Mouse (Mus musculus) embryonic facial prominence, embryonic 10.5 days (tissue): ENCODE results near the gene Dgkh. TPM values are rescaled to one million over a fixed set of nuclear protein-coding genes. Genes with fewer than 3 reads are reported as not detected.
"Not testable (repeated sequence)": the region's sequence is repeated elsewhere in the genome, so short reads cannot be mapped to it uniquely, and the experiment has no call there.

Experiments
- DNase-seq: peaks from one replicate; pipeline ENCODE4 v3.0.0-alpha.2; 2017; ENCODE audit warnings: low spot score
- H3K27ac ChIP-seq: fragments of 300-500 bp; sonication (generic); replicated peaks from 2 replicates; pipeline ENCODE4 v1.5.1; 2016; ENCODE audit warnings: mild to moderate bottlenecking
- H3K27me3 ChIP-seq: fragments of 300-500 bp; sonication (generic); replicated peaks from 2 replicates; pipeline ENCODE4 v1.6.1; 2016; ENCODE audit warnings: low read depth, mild to moderate bottlenecking; ENCODE audit not compliant: poor library complexity, severe bottlenecking
- H3K36me3 ChIP-seq: fragments of 300-500 bp; sonication (generic); replicated peaks from 2 replicates; pipeline ENCODE4 v1.6.1; 2016; ENCODE audit warnings: mild to moderate bottlenecking, moderate library complexity
- H3K4me1 ChIP-seq: fragments of 300-500 bp; sonication (generic); 2 replicates; pipeline ENCODE4 v1.6.1; 2016
- H3K4me3 ChIP-seq: fragments of 300-500 bp; sonication (generic); 2 replicates; pipeline ENCODE4 v1.5.1; 2016; ENCODE audit warnings: mild to moderate bottlenecking, moderate library complexity
- H3K9me3 ChIP-seq: fragments of 300-500 bp; sonication (generic); 2 replicates; pipeline ENCODE4 v1.6.1; 2016; ENCODE audit warnings: mild to moderate bottlenecking
- WGBS: fragments of 180-500 bp; shearing (Covaris S2); methylation state at CpG from one replicate; pipeline ENCODE4 v1.1.7; 2016; 5-methylcytosine and 5-hydroxymethylcytosine counted together
- polyA plus RNA-seq: library from polyadenylated mRNA; unstranded; fragments of >200 nt; fragmentation: Nextera tagmentation; extraction: Ambion mirVana; gene quantifications from 2 replicates; pipeline ENCODE4 v1.2.1, GENCODE M21; 2016

Dgkh gene
- polyA plus RNA-seq, 1 experiment from 2014 or later: 0.81 TPM

DNA sequence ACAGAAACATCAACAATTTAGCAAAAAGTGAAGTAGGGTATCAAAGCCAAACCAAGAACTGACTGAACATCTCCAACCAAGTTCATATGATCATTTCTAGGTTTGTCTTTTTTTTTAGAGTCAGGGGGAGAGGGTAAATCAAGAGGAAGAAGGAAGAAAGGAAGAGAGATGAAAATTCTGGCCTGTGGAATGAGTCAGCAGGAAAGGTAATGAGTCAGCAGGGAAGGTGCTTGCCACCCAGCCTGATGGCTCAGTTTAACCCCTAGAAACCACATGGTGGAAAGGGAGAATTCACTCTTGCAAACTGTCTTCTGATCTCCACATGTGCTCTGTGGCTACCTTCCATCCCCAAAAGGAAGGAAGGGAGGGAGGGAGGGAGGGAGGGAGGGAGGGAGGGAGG lies 149.4 kb downstream of the Dgkh start:
- no peaks in the 10 kb centered on the region for H3K4me1 ChIP-seq
- H3K36me3 ChIP-seq: peaks cover 18% of the 10 kb centered on the region; the same call in 1 of the 2 replicates
- no peak overlapping the region for H3K4me3 ChIP-seq
- H3K27ac ChIP-seq: no peak overlapping the region
- H3K9me3 ChIP-seq: no peaks in the 10 kb centered on the region
- no peaks in the 10 kb centered on the region for H3K27me3 ChIP-seq
- no peak for DNase-seq

DNA sequence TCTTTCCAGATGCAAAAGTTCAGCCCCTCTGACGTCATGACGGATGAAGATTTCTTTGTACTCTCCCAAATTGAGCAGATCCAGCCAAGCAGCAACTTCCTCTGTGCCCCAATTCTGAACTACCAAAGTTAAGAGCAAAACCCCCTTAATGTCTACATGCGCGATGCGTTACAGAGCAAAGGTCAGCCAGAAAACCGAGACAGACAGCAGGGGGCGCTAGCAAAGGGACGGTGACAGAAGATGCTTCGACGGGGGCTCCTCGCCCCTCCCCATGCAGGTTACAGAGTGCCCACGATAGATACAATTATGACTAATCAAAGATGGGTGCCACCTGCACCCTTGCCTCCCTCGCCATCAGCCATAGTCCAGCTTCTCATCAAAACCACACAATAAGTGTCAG lies 156.7 kb downstream of the Dgkh start:
- no peak overlapping the region for H3K27ac ChIP-seq
- H3K36me3 ChIP-seq: peaks cover 14% of the 10 kb centered on the region
- no peaks in the 10 kb centered on the region for H3K9me3 ChIP-seq
- 76% methylated on average over 13 of the region's 13 CpGs for WGBS
- no peak for DNase-seq
- no peak overlapping the region for H3K4me3 ChIP-seq
- no peaks in the 10 kb centered on the region for H3K27me3 ChIP-seq
- no peaks in the 10 kb centered on the region for H3K4me1 ChIP-seq

GRCm38 (mm10) chr14:78568410-78568809 lies 164.2 kb downstream of the Dgkh start:
- H3K27me3 ChIP-seq: no peaks in the 10 kb centered on the region
- no peaks in the 10 kb centered on the region for H3K9me3 ChIP-seq
- no peaks in the 10 kb centered on the region for H3K4me1 ChIP-seq
- no peak overlapping the region for H3K4me3 ChIP-seq
- H3K36me3 ChIP-seq: 0 out of 2 replicates have a peak, but pooled peaks cover 3% of the 10 kb centered on the region
- H3K27ac ChIP-seq: no peak overlapping the region
- 90% methylated on average over 5 of the region's 5 CpGs for WGBS
- DNase-seq: no peak

DNA sequence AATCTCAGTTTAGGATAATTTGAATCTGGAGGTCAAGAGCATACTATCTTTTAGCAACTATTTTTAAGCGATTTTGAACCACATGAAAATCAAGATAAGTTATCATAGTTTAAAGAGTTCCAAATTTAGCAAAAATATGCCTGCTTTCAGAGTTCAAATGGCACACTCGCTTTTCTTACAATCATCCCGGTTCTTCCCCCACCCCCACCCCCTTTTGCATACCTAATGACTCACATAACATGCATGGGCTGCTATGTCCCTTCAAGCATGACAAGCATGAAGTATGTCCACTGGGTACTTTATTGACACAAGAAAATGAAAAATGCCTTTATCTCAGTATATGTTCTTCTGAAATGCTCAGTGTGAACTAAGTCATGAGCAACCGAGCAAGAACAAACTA lies 166.1 kb downstream of the Dgkh start:
- H3K4me1 ChIP-seq: 0 out of 2 replicates have a peak, but pooled peaks cover 2% of the 10 kb centered on the region
- DNase-seq: no peak
- H3K4me3 ChIP-seq: no peak overlapping the region
- H3K27me3 ChIP-seq: no peaks in the 10 kb centered on the region
- H3K36me3 ChIP-seq: no peaks in the 10 kb centered on the region
- 86% methylated on average over 4 of the region's 4 CpGs for WGBS
- H3K9me3 ChIP-seq: no peaks in the 10 kb centered on the region
- H3K27ac ChIP-seq: no peak overlapping the region

- Histone ChIP-seq H3K4me3 (no peak overlapping the region), H3K27me3 (no peaks in the 10 kb centered on the region), H3K36me3 (no peaks in the 10 kb centered on the region), H3K27ac (no peak overlapping the region), H3K4me1 (0 out of 2 replicates have a peak, but pooled peaks cover 2% of the 10 kb centered on the region), H3K9me3 (no peaks in the 10 kb centered on the region)
- WGBS: 83% methylated on average over 2 of the region's 2 CpGs
- DNase-seq: no peak
These were observed 168.3 kb downstream of the Dgkh start for GRCm38 (mm10) chr14:78564292-78564691.

DNA sequence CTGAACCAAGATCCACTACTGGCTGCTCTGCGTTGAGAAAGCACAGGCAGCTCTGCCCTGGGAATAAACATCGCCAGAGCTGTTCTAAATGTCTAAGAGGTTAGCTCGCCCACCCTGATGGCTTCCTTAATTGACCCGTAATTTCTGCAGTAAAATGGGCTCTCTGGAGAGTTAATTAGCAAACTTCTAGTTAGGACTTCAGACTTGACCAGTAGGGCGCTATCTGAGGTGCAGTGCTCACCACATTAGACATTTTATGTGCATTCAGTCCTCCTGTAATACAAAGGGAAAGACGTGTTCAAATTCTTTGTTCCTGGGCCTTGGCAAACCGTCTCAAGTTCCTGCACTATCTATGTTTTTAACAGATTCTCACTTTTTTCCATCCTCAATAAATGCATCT lies 169.4 kb downstream of the Dgkh start:
- Histone ChIP-seq H3K4me1 (0 out of 2 replicates have a peak, but pooled peaks cover 2% of the 10 kb centered on the region), H3K27ac (no peak overlapping the region), H3K9me3 (no peaks in the 10 kb centered on the region), H3K36me3 (no peaks in the 10 kb centered on the region), H3K27me3 (no peaks in the 10 kb centered on the region), H3K4me3 (no peak overlapping the region)
- WGBS: 77% methylated on average over 7 of the region's 7 CpGs
- no peak for DNase-seq

- no peak for DNase-seq
- Histone ChIP-seq H3K9me3 (no peaks in the 10 kb centered on the region), H3K36me3 (no peaks in the 10 kb centered on the region), H3K4me3 (no peak overlapping the region), H3K27ac (no peak overlapping the region), H3K4me1 (0 out of 2 replicates have a peak, but pooled peaks cover 2% of the 10 kb centered on the region), H3K27me3 (no peaks in the 10 kb centered on the region)
- WGBS: 82% methylated on average over 4 of the region's 4 CpGs
These were observed 170.5 kb downstream of the Dgkh start for GRCm38 (mm10) chr14:78562121-78562520.

GRCm38 (mm10) chr14:78559042-78559441 lies 173.5 kb downstream of the Dgkh start:
- 89% methylated on average over 8 of the region's 8 CpGs for WGBS
- Histone ChIP-seq H3K27ac (no peak overlapping the region), H3K27me3 (no peaks in the 10 kb centered on the region), H3K4me1 (0 out of 2 replicates have a peak, but pooled peaks cover 2% of the 10 kb centered on the region), H3K9me3 (no peaks in the 10 kb centered on the region), H3K36me3 (no peaks in the 10 kb centered on the region), H3K4me3 (no peak overlapping the region)
- no peak for DNase-seq

GRCm38 (mm10) chr14:78554830-78555229 lies 177.7 kb downstream of the Dgkh start:
- not testable (repeated sequence) for H3K27me3 ChIP-seq, H3K36me3 ChIP-seq, H3K27ac ChIP-seq, DNase-seq, H3K4me1 ChIP-seq, H3K4me3 ChIP-seq, H3K9me3 ChIP-seq
- 85% methylated on average over 3 of the region's 3 CpGs for WGBS

DNA sequence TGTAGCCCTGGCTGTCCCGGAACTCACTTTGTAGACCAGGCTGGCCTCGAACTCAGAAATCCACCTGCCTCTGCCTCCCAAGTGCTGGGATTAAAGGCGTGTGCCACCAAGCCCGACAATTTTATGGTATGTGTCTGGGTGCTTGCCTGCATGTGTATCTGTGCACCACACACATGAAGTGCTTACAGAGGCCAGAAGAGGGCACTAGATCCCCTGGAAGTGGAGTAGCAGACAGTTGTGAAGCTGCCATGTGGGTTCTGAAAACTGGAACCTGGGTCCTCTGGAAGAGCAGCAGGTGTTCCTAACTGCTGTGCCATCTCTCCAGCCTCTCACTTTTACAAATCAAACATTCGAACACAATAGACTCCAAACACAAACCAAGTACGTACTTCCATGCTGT lies 178.9 kb downstream of the Dgkh start:
- Histone ChIP-seq H3K27me3 (no peaks in the 10 kb centered on the region), H3K36me3 (no peaks in the 10 kb centered on the region), H3K27ac (no peak overlapping the region), H3K4me3 (no peak overlapping the region), H3K4me1 (no peaks in the 10 kb centered on the region), H3K9me3 (no peaks in the 10 kb centered on the region)
- WGBS: 95% methylated on average over 6 of the region's 6 CpGs
- DNase-seq: no peak

DNA sequence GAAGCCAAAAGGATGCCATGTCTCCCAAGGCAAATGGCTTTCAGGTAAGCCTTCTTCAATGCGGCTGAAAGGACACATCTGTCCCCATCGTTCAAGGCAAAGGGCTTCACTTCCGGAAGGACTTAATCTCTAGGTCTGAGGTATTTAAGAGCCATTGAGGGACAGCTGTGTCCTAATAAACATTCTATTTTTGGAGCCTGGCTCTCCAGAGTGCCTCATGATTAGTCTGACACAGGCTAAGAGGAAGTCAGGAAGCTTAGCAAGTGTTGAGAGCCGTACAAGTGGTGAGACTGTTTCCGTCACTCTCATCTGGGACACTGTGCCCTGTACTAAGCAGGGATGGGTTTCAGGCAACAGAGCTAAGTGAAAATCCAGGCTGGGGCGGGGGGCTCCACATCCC lies 183.8 kb downstream of the Dgkh start:
- Histone ChIP-seq H3K27ac (no peak overlapping the region), H3K27me3 (no peaks in the 10 kb centered on the region), H3K4me1 (no peaks in the 10 kb centered on the region), H3K36me3 (no peaks in the 10 kb centered on the region), H3K9me3 (no peaks in the 10 kb centered on the region), H3K4me3 (no peak overlapping the region)
- WGBS: 78% methylated on average over 6 of the region's 6 CpGs
- DNase-seq: no peak

- Histone ChIP-seq H3K27ac (no peak overlapping the region), H3K4me1 (peaks cover 14% of the 10 kb centered on the region), H3K27me3 (no peaks in the 10 kb centered on the region), H3K9me3 (no peaks in the 10 kb centered on the region), H3K36me3 (no peaks in the 10 kb centered on the region), H3K4me3 (no peak overlapping the region)
- DNase-seq: no peak
- whole genome bisulfite sequencing: 85% methylated on average over 3 of the region's 3 CpGs
These were observed 191.3 kb downstream of the Dgkh start for GRCm38 (mm10) chr14:78541319-78541718.

- WGBS: 90% methylated on average over 1 of the region's 1 CpGs
- no peak for DNase-seq
- H3K9me3 ChIP-seq: no peaks in the 10 kb centered on the region
- H3K4me3 ChIP-seq: no peak overlapping the region
- H3K27ac ChIP-seq: no peak overlapping the region
- no peaks in the 10 kb centered on the region for H3K27me3 ChIP-seq
- no peaks in the 10 kb centered on the region for H3K36me3 ChIP-seq
- H3K4me1 ChIP-seq: peaks cover 21% of the 10 kb centered on the region
These were observed 192.8 kb downstream of the Dgkh start for GRCm38 (mm10) chr14:78539821-78540220.
